Mouse (Mus musculus): Measurements from ENCODE around the gene Tubb2b.

Gene Tubb2b

DNA sequence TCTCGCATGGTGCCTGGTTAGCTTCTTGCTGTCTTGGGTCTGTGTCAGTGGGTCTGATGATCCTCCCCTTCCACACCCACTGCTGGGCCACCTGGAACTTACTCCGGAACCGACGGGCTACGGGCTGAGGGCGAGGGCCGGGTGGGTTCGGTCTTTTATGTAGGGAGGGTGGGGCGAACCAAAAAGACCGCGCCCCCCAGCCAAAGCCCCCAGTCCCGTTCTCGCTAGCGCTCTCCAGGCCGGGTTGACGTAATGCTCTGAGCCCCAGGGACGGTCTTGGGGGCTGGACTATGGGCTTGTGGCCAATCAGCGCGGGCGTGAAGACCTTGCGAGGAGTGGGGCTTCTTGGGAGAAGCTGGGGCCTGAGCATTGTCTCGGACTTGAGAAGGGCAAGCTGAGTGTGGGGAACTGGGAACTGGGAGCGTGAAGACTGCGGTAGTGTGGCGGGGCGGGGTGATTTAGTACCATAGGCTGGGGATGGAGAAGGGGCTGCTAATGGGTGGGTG is at the start of gene Tubb2b:
Tubb2b (minus strand) TSS at position 241 of the 506 bp plus-strand sequence.
- DNase-seq (ENCODE audit: low read depth) = peak; percentile 63

DNA sequence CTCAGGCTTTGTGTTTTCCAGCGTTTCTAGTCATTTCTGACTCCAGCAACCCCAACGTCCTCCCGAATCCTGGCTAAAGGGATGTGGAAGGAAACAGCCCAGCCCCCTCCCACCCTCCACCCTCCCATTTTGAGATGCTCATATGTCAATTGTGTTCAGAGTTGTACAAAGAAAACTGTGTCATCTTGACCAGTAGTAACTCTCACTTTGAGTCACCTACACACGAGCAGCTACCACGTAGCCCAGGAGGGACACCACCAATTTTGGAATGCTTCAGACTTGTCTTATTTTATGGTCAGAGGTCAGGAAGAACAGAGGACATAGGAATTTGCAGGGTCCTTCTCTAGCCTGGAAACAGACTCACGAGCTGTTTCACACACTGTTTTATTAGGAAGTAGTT is 43.8 kb upstream of the Tubb2b start:
- DNase-seq (ENCODE audit: low read depth) = no peak

DNA sequence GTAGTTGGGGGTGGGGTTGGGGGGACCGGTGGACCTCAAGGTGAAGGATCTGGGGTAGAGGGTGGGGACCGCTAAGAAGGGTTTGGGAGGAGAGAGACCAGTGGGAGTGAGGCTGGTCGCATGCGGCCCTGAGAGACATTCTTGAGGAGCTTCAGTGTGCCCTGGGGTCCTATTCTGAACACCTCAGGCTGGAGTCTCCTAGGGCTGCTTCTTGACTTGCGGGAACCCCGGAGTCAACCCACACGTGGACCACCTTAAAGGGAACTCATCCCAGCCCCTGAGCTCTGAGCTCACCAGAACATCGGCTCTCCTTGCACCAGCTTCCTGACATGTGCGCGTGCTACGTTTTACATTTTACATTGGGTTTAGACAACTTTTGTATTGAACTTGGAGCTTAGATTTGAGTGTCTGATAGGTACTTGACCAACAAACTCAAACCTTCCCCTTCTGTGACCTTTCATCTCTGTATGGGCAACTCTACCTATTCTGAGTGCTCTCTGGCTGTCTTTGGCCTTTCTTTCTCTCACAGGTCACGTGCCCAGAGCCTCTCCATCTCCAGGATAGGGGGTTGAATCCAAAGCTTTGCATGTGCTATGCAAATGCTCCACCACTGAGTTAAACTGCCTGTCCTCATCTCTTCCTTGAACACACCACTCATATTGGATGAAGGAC is 33.2 kb upstream of the Tubb2b start:
- no peak for DNase-seq (ENCODE audit: low read depth)

DNA sequence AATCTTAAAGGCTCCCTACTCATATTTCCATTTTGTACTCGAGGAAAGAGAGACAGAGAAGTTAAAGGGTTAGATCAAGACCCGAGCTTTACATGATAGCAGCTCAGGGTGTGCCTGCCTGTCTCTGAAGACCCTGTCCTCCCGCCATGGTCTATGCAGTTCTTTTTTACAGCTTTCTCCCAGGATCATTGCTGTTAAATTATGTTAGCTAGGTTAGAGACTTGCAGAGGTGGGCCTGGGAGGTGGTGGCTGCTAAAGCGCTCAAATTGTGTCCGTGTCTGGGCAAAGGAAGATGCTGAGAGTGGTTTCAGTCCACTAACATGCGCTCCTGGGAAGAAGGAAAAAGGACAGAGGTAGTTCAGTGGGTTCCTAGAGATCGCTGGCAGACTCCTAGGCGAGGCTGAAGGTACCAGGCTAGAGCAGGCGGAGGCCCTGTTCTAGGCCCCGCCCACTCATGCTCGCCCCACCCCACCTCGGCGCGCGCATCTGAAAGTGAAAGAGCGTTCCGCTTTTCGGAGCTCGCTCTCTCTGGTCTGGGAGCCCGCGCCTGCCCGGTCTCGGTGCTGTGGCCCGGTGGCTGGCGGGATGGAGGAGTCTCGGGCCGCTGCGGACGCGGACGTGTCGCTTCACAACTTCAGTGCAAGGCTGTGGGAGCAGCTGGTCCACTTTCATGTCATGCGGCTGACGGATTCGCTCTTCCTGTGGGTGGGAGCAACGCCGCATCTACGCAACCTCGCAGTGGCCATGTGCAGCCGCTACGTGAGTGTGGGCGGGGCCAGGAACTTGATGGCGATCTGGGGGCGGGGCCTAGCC is 32.4 kb upstream of the Tubb2b start, which contains the start of gene Psmg4:
Psmg4 (plus strand) TSS at position 474 of the 813 bp plus-strand sequence.
- DNase-seq (ENCODE audit: low read depth) = peak; percentile 96

DNA sequence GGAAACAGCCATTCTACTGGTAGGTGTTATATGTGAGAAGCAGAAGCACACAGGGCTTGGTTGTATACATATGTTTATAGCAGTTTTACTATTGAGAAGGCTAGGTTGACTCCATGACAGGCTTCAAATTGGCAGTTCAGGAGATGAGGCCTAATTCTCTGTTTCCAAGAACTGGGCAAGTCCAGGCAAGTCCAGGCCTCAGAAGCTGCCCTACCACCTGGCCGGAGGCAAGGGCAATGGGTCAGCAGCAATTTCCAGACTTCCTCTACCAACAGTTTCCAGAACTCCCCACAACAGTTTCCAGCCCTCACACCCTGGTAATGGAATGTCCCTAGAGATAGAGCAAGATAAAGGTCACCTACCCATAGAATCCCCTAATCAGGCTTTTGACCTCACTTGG is 29.7 kb upstream of the Tubb2b start:
- DNase-seq (ENCODE audit: low read depth) = no peak

DNA sequence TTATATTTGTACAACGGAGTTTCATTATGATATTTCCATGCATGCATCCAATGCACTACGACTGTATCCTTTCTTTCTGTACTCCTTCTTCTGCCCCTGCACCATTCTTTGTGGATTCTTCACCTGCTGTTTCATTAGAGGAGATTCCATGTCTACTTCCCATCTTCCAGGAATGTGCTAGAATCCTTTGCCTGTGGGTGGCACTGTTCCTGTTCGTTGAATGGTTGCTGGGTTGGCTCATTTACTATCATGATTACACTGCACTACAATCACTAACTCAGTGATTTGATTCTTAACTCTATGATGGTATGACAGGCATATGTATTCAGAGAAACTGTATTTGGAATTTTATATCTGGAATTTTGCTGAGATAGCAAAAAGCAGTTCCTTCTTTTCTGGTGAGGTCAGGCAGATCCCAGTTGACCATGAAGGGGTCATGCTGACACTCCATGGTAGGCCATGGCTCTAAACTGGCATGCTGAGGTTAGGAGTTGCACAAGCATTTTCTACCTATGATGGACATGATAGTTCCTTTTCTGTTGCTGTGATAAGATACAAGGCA is 27.4 kb upstream of the Tubb2b start:
- no peak for DNase-seq (ENCODE audit: low read depth)

DNA sequence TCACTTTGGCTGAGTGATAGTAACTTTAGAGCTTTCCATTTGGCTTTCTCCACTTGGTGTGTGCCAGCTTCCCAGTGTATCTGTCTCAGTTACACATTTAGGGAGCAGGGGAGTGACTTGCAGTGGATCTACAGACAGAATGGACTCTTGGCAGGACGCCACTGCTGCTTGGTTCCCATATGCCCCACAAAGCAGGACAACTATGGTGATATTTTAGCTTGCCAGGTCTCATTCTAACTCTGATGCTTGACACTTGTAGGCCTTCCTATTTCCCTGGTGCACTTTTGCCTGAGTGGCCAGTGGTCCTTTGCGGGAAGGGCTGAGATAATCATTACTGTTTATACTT is 26.5 kb upstream of the Tubb2b start:
- DNase-seq (ENCODE audit: low read depth) = no peak

DNA sequence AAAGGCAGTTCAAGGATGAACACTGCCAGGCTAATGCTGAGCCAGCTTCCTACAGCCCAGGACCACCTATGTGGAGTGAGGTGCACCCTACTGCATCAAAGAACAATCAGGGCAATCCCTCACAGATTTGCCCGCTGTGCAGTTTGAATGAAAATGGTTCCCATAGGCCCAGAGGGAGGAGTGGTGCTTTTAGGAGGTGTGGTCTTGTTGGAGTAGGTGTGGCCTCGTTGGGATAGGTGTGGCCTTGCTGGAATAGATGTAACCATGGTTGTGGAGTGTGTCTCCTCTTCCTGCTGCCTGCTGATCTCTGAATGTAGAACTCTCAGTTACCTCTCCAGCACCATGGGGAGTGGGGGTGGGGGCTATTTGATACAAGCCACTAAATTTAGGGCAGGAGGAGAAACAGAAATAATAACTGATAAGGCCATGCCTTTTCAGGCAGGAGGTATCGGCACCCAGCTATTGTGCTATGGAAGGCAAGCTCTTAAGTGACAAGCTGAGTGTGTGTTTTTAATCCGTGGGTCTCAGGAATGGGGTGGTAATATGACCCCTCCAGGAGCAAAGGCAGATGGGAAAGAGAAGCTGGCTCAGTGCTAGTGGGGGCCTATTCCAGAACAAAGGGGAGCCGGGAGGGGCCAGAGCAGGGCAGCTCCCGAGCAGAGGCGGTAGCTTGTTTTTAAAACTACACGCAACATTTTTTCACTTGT is 26.0 kb upstream of the Tubb2b start:
- DNase-seq (ENCODE audit: low read depth) = peak; percentile 27

DNA sequence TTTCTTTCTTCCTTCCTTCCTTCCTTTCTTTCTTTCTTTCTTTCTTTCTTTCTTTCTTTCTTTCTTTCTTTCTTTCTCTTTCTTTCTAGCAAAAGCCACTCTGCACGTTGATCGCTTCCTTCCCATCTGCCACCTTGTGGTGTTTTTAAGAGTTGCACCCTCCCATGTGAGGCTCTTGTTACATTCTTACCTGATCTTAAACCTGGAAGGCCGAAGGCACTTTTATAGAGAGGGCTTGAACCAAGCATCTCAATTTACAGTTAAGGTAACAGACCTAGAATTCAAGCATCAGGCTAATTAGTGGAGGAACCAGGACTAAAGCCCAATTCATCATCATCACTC is 24.6 kb upstream of the Tubb2b start:
- DNase-seq (ENCODE audit: low read depth) = peak; percentile 87

DNA sequence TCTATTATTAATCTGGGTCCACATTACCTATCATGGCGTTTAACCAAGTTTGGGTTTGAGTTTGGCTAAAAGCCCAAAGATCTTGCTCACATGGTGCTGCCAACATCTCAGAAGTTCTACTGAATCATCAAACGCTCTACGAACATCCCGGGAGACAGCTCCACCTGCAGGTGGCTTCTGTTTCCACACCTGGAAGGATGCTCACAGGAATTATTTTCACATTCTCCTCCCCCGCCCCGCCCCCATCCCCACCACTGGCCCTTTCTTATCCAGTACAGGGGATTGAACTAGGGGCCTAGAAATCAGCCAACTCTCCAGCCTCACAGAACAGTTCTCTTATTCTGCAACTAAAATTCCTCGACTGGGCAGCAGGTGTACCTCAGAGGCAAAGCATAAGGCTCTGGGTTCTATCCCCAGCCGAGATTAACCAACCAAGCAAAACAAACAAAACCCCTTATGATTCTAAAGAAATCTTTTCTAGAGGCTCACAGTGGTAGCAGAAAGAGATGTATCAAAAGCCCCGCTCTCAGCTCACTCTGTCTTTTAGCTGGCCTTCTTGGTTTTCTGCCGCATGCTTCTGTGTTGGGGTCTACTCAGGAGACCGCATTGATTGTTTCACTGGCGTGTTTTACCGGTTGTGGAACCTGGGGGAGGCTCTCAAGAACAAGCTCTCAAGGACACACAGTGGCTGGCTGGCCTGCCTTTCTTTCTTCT is 24.1 kb upstream of the Tubb2b start:
- peak; percentile 91 for DNase-seq (ENCODE audit: low read depth)

DNA sequence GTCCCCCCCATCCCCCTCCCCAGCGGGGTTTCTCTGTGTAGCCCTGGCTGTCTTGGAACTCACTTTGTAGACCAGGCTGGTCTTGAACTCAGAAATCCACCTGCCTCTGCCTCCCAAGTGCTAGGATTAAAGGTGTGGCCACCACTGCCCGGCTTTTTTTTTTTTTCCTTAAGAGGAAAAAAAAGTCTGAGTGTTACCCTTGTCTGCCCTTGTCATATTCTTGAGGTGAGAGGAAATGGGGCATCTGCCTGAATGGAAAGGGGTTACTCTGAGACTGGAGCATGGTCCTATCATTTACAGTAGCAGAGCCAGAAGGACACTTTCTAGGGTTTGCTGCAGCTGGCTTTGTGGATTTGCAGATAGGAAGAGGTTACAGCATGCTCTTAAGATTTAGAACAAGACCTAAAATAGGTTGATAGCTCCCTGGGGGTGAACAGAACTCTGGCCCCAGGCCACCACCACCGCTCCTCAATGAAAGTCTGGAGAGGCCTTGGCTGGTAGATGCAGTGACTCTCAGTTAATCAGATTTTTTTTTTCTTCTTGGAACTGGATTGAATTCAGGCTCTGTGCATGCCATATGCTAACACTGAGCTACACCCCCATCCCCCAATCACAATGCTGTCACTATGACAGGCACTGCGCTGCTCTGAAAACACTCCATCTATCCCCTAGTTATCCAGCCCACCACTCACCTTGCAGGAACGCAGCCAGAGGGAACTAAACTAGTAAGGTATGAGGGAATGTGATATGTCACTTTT is 23.2 kb upstream of the Tubb2b start:
- DNase-seq (ENCODE audit: low read depth) = no peak

DNA sequence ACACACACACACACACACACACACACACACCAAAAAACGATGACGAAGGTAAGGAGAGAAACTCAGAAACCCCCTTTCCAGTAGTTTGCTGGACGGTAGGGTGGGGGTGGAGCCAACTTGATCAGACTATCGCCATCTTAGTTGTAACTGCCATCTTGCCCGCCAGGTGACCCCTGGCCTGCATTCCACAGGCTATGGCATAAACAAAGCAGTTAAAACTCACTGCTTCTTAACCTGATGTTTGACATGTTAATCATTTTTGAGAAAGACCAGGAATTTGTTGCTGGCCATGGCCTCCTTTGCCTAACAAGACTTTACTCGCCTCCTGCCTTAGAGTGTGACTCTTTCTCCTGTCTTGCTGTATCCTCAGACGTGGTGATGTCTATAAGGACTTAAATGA is 22.4 kb upstream of the Tubb2b start:
- no peak for DNase-seq (ENCODE audit: low read depth)

DNA sequence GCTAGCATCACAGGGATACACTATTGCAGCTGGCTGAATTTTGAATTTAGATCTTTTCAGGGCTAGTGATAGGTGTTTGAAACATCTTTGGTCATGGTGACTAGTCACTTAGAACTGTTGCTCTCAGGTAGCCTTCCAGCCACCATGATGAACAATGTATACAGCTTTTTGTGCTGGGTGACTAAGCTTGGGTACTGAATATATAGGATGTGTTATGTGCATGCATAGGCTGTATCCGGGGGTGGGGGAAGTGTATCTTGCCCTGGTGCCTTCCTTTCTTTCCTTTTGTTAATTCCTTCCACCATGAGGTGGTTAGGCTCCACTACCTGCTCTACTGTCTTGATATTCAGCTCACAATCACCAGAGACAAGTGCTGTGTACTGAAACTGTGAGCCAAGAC is 21.2 kb upstream of the Tubb2b start:
- no peak for DNase-seq (ENCODE audit: low read depth)

DNA sequence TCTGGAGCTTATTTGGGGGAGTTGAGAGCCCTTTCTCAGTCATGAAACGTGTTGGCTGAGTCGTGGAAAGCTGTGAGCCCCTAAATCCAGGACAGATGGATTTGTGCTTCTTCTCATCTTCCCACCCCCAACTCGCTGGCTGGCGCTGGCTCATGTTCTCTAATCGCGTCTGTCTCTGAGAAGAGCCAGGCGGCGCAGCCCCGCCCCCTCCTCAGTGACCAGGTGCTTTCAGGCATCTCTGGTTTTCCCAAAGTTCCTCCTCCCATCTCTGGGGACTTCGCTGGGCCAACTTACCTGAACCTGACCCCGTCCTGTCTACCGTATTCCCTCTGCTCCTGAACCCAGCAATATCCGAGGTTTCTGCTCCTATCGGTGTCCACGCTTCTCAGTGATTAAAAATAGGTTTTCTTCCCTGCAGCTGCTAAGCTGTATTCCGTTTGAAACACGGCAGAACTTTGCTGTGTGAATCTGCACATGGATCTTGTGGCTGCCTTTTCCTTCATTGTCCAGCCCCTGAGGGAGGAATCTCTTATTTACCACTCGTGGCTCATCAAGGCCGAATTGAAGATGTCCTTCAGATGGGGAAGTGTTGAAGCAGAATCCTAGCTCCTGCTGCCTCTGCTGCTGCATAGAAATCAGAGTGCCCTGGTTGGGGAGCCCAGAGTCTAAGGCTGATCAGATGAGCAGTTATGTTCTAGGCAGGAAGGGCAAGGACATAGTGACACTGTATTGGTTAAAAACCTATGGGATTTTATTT is 20.2 kb upstream of the Tubb2b start:
- no peak for DNase-seq (ENCODE audit: low read depth)

DNA sequence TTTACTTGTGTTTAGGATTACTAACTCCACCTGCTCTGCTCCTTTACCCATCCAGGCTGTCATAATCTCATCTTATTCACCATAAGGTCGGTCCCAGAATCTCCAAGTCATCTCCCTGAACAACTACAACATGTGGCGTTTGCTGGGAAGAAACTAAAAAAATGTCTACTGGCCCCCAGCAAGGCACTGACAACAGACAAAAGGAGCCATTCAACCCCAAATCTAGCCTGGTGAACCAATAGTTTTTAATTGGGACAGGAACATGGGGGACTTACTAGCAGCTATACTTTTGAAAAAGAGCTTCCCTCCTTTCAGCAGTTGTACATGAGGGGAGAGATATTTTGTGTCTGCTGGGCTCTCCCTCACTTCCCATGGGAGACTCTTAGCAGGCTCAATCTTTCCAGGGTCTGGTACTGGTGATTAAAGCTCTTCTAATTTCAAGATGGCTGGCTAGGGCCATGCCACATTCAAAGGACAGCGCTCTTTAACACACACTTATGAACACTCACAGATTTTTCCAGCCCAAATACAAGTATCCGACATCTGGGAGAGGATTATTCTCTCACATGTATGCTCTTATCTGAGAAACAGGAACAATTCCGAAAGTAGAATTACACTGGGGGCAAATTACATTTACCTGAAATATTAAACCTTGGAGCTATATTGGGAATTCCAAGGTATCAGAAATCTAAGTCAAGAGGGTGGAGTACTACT is 19.4 kb upstream of the Tubb2b start:
- DNase-seq (ENCODE audit: low read depth) = no peak

DNA sequence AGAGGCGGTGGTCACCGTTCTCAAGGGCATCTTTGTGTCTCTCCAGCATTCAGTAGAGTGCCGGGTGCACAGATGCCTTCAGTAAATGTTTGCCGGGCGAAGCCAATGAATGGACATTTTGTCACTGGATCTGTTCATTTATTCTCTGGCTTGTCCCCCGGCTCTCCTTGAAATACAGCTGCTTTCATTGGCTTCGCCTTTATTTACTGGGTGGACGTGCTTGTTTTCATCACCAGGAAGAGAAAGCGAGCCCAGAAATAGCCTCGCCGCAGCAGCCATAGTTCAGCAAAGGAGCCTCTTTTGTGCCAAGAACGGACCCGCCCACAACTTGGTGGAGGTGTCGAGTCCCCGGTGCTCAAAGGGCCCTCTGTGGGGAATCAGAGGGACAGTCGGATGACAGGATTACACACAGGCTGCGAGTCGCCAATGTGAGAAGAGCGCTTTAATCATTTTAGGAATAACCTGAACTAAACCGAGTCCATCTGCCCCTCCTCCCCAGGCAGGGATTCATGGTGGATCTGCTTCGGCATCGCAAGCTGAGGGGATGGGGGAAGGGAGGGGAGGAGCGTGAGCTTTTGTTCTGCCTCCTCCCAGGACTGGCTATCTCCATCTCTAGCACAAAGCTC is 18.6 kb upstream of the Tubb2b start:
- DNase-seq (ENCODE audit: low read depth) = peak; percentile 58

DNA sequence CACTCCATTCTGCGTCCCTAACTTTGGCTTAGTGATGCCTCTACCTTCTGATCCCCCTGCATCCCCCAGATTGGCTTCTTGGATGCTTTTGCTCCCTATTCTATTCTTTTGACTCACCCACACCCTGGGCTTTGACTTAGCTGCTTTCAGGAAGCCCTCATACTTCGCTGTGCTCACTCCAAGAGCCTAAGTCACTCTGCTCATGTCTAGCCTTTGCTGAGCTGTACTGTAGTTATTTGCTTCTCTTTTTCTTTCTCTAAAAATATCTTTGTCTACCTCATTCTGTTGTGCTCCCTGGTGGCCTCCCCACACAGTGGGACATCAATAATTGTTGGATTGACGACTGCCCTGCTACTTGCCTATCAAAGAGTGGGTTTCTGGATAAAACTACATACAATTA is 17.9 kb upstream of the Tubb2b start:
- no peak for DNase-seq (ENCODE audit: low read depth)

DNA sequence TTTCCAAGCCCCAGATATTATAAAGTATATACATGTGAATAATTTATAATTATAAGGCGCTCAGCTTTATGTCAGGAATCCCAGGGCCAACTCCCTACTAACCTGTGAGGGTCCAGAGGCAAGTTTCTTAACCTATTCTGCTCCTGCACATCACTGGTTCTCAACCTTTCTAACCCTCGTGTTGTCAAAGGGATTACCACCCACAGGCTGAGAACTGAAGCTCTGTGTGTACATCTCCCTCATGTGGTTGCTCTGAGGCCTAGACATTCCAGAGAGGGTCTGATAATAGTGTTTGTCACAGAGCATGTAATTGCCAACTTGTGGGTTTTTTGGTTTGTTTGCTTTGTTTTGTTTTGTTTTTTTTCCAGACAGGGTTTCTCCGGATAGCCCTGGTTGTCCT is 16.6 kb upstream of the Tubb2b start:
- DNase-seq (ENCODE audit: low read depth) = no peak

DNA sequence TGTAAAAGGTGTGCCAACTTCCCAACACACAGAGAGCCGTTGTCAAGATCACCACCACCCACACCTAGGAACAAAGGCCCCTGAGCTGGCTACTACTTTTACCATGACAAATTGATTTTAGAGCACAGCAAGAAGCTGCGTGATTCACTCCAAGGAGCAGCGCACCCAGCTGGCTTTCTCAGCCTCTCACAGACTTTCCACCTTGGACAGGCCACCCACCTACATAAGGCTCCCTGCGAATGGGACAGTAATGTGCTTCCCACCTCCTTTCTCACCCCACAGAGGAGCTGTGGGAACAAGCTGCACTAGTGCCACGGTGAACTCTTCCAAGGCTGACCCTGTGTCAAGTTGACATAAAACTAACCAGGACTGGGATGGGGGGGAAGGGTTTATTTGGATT is 13.1 kb upstream of the Tubb2b start:
- DNase-seq (ENCODE audit: low read depth) = no peak

Data from naive thymus-derived CD4-positive, alpha-beta T cell, adult 2 months (primary cell).